Mouse (Mus musculus) forebrain, postnatal 0 days (tissue): ENCODE results near the gene Gm28635. TPM values are rescaled to one million over a fixed set of nuclear protein-coding genes. Genes with fewer than 3 reads are reported as not detected.

ENCODE experiments used
- ATAC-seq: fragments of 200-750 bp; cut with Nextera tagmentation; 2 replicates; pipeline ENCODE4 v1.8.0; 2017; ENCODE audit warnings: mild to moderate bottlenecking, moderate library complexity
- DNase-seq: peaks from one replicate; pipeline ENCODE4 v3.0.0-alpha.2; 2015
- H3K27ac ChIP-seq: fragments of 300-500 bp; sonication (generic); 2 replicates; pipeline ENCODE4 v1.5.1; 2014; ENCODE audit warnings: low read depth, mild to moderate bottlenecking, antibody characterized with exemption, low read length, moderate library complexity, mixed read lengths
- H3K27me3 ChIP-seq: fragments of 300-500 bp; sonication (generic); 2 replicates; pipeline ENCODE4 v1.6.1; 2014; ENCODE audit warnings: mild to moderate bottlenecking, low read length, mixed read lengths; ENCODE audit not compliant: insufficient read depth
- H3K36me3 ChIP-seq: fragments of 300-500 bp; sonication (generic); 2 replicates; pipeline ENCODE4 v1.6.1; 2014; ENCODE audit warnings: mild to moderate bottlenecking, moderate library complexity; ENCODE audit not compliant: insufficient read depth
- H3K4me1 ChIP-seq: fragments of 300-500 bp; sonication (generic); 2 replicates; pipeline ENCODE4 v1.6.1; 2014; ENCODE audit warnings: antibody characterized with exemption; ENCODE audit not compliant: insufficient read depth
- H3K4me2 ChIP-seq: fragments of 300-500 bp; sonication (generic); 2 replicates; pipeline ENCODE4 v1.6.1; 2014; ENCODE audit warnings: low read depth, mild to moderate bottlenecking, moderate library complexity
- H3K4me3 ChIP-seq: fragments of 300-500 bp; sonication (generic); 2 replicates; pipeline ENCODE4 v1.5.1; 2014; ENCODE audit warnings: low read depth, low read length, mixed read lengths
- H3K9ac ChIP-seq: fragments of 300-500 bp; sonication (generic); 2 replicates; pipeline ENCODE4 v1.6.1; 2014; ENCODE audit warnings: mild to moderate bottlenecking
- H3K9me3 ChIP-seq: fragments of 300-500 bp; sonication (generic); 2 replicates; pipeline ENCODE4 v1.6.1; 2016; ENCODE audit warnings: low read length
- CTCF ChIP-seq: sonication (generic); IDR thresholded peaks from 2 replicates; pipeline ENCODE4 v1.5.1; 2016; ENCODE audit warnings: antibody characterized with exemption, control low read depth, low read depth
- WGBS: fragments of 180-500 bp; shearing (Covaris S2); extraction: QIAGEN DNeasy Blood & Tissue Kit; methylation state at CpG from one replicate; pipeline ENCODE4 v1.1.7; 2014; 5-methylcytosine and 5-hydroxymethylcytosine counted together
- polyA plus RNA-seq: library from polyadenylated mRNA; unstranded; fragments of >200 nt; fragmentation: Nextera tagmentation; extraction: Ambion mirVana; gene quantifications from 2 replicates; pipeline ENCODE4 v1.2.1, GENCODE M21; 2015
- total RNA-seq: library from RNA; depleted of rRNA; stranded (reverse); fragments of >200 nt; gene quantifications from 2 replicates; pipeline ENCODE4 v1.2.3, GENCODE M21; 2014

The Gm28635 gene
- total and polyA plus RNA-seq, 2 experiments from 2014 or later: not detected

GRCm38 (mm10) chr2:84669828-84670568, 7.8 kb downstream of the Gm28635 start:
- ATAC-seq (peak; percentile 70), DNase-seq (peak; percentile 14)
- Histone ChIP-seq H3K9ac (peak overlapping the region; percentile 78), H3K27me3 (no peaks in the 10 kb centered on the region), H3K4me1 (no peaks in the 10 kb centered on the region), H3K4me3 (peak overlapping the region; percentile 79), H3K27ac (peak overlapping the region; percentile 88), H3K36me3 (peaks cover 29% of the 10 kb centered on the region), H3K4me2 (peak overlapping the region; percentile 78), H3K9me3 (no peaks in the 10 kb centered on the region)
- 3% methylated on average over 36 of the region's 39 CpGs for WGBS
- no peak for TF ChIP-seq CTCF

- Histone ChIP-seq H3K4me2 (no peak overlapping the region), H3K9me3 (no peaks in the 10 kb centered on the region), H3K4me1 (no peaks in the 10 kb centered on the region), H3K4me3 (no peak overlapping the region), H3K9ac (no peak overlapping the region), H3K27ac (no peak overlapping the region), H3K27me3 (no peaks in the 10 kb centered on the region), H3K36me3 (0 out of 2 replicates have a peak, but pooled peaks cover 5% of the 10 kb centered on the region)
- WGBS: 72% methylated on average over 12 of the region's 12 CpGs
- ATAC-seq (no peak), DNase-seq (no peak)
- no peak for TF ChIP-seq CTCF
These were observed 11.8 kb downstream of the Gm28635 start for GRCm38 (mm10) chr2:84666081-84666480.

GRCm38 (mm10) chr2:84662866-84663265, 15.0 kb downstream of the Gm28635 start:
- TF ChIP-seq CTCF: peak; percentile 49
- DNase-seq (peak; percentile 28), ATAC-seq (no peak; the same call in 1 of the 2 replicates)
- Histone ChIP-seq H3K4me3 (no peak overlapping the region), H3K27me3 (no peaks in the 10 kb centered on the region), H3K4me1 (no peaks in the 10 kb centered on the region), H3K27ac (no peak overlapping the region), H3K4me2 (no peak overlapping the region), H3K36me3 (no peaks in the 10 kb centered on the region), H3K9me3 (no peaks in the 10 kb centered on the region), H3K9ac (no peak overlapping the region)
- WGBS: 25% methylated on average over 2 of the region's 2 CpGs

GRCm38 (mm10) chr2:84660253-84660652, 17.6 kb downstream of the Gm28635 start:
- peak; percentile 58 for TF ChIP-seq CTCF
- H3K4me1 ChIP-seq: no peaks in the 10 kb centered on the region
- H3K9ac ChIP-seq: no peak overlapping the region
- no peak overlapping the region for H3K4me3 ChIP-seq
- H3K9me3 ChIP-seq: no peaks in the 10 kb centered on the region
- no peak overlapping the region for H3K27ac ChIP-seq
- ATAC-seq (no peak), DNase-seq (peak; percentile 23)
- no peak overlapping the region for H3K4me2 ChIP-seq
- no peaks in the 10 kb centered on the region for H3K36me3 ChIP-seq
- no peaks in the 10 kb centered on the region for H3K27me3 ChIP-seq
- 72% methylated on average over 3 of the region's 3 CpGs for WGBS

- no peaks in the 10 kb centered on the region for H3K36me3 ChIP-seq
- TF ChIP-seq CTCF: no peak
- no peaks in the 10 kb centered on the region for H3K4me1 ChIP-seq
- ATAC-seq (no peak), DNase-seq (no peak)
- H3K27ac ChIP-seq: no peak within 1 kb of the TSS
- 96% methylated on average over 32 of the region's 32 CpGs for WGBS
- no peaks in the 10 kb centered on the region for H3K9me3 ChIP-seq
- no peak within 1 kb of the TSS for H3K4me3 ChIP-seq
- no peak within 1 kb of the TSS for H3K9ac ChIP-seq
- H3K4me2 ChIP-seq: no peak within 1 kb of the TSS
- H3K27me3 ChIP-seq: no peaks in the 10 kb centered on the region
These were observed 19.0 kb downstream of the Gm28635 start, which contains the start of gene Btbd18 for GRCm38 (mm10) chr2:84658806-84659205. Gene Btbd18, plus strand, starts transcription at chr2:84659079.

GRCm38 (mm10) chr2:84655864-84656263, 22.0 kb downstream of the Gm28635 start:
- no peaks in the 10 kb centered on the region for H3K4me1 ChIP-seq
- no peak overlapping the region for H3K27ac ChIP-seq
- DNase-seq: no peak
- no peak for ATAC-seq
- no peak overlapping the region for H3K4me3 ChIP-seq
- no peaks in the 10 kb centered on the region for H3K9me3 ChIP-seq
- no peak overlapping the region for H3K4me2 ChIP-seq
- TF ChIP-seq CTCF: no peak
- no peaks in the 10 kb centered on the region for H3K27me3 ChIP-seq
- 59% methylated on average over 1 of the region's 1 CpGs for WGBS
- H3K9ac ChIP-seq: no peak overlapping the region
- no peaks in the 10 kb centered on the region for H3K36me3 ChIP-seq

- Histone ChIP-seq H3K36me3 (no peaks in the 10 kb centered on the region), H3K27me3 (no peaks in the 10 kb centered on the region), H3K9me3 (no peaks in the 10 kb centered on the region), H3K4me1 (no peaks in the 10 kb centered on the region), H3K4me2 (no peak overlapping the region), H3K9ac (no peak overlapping the region), H3K27ac (no peak overlapping the region), H3K4me3 (no peak overlapping the region)
- TF ChIP-seq CTCF: 0 out of 2 replicates have a peak, but pooled peaks have one; percentile 36
- ATAC-seq (no peak), DNase-seq (no peak)
These were observed 24.5 kb downstream of the Gm28635 start for GRCm38 (mm10) chr2:84653354-84653753.
